Mouse (Mus musculus): ENCODE data around the gene Nfib.

- no peak for TF ChIP-seq CTCF (IDR thresholded peaks at IDR 0.05; ENCODE audit: low read depth, low read length)
- TF ChIP-seq POLR2A (IDR thresholded peaks at IDR 0.05; ENCODE audit: extremely low read depth, insufficient read depth, low read length) = no peak
Observed at GRCm38 (mm10) chr4:82273049-82273754, 432.3 kb downstream of the Nfib start.

Measured in liver, adult 2 months (tissue).